Mouse (Mus musculus) frontal cortex, postnatal 10 days (tissue): ENCODE measurements around the gene Plxdc2.
A peak's percentile ranks its signal among the peaks of the same experiment; 100 is the strongest.
"Not testable (repeated sequence)": the region's sequence is repeated elsewhere in the genome, so short reads cannot be mapped to it uniquely, and the experiment has no call there.

ENCODE experiments used
- DNase-seq, 2 experiments: peaks; one replicate each; pipeline ENCODE4 v3.0.0; 2022; ENCODE audit warnings: low spot score in 2 of 2, mixed read lengths in 1 of 2

Plxdc2 gene

DNA sequence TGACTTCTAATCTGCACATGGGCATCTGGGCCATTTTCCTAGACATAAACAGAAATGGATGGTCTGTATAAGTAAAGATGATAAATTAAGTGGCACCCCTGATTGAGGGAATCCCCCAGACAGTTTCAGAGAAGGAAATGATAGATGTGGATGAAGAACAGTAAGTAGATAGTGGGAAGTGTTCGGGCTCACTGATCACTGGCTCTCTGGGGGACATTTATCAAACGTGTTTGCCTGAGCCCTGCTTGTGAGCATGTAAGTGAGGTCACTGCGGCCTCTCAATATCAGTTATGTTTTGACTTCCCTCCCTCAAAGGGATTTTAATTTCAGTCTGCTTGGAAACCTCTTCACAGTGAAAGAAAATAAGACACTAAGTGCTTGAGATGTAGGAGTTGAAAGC, 387.5 kb downstream of the Plxdc2 start:
- no peak for DNase-seq

DNA sequence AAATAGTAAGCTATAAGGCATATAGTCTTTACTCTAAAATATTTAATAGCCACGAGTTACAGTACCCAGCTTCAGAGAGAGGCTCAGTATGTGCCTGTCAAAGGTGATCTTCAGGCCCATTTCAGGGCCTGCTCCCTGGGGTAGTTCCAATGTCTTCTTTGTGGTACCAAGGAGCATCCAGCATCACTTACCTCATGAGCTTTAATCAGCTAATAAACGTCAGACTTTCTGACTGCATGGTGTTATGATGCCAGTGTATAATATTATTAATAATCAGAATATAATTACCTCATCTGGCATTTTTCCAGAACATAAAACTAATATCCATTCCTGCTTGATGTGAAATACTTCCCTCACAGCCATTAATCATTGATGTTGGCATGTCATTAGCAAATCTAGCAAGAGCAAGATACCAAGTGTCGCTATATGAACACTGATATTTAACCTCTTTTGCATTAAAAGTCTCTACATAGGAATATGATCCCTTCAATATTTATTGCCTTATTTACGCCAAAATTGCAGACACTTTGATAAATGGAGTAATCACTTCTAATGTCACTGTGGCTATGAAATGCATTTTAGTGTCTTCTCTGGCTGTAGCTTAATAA, 393.3 kb downstream of the Plxdc2 start:
- no peak for DNase-seq

DNA sequence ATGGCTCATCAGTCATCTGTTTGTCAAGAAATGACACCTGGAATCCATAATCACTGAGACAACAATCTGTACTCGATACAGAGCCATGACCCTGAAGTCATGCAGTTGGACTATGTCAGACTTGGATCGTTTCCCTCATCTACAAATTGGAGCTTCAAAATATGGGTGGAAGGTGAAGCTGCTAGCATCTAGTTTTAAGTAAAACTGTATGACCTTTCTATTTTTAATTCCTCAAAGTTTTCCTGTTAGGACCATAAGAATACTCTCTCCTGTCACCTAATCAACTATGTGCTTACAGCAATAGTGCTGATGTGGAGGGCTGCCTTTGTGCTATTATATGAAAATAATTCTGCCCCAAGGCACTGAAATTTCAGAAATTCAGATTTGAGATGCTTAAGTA, 401.1 kb downstream of the Plxdc2 start:
- no peak for DNase-seq

DNA sequence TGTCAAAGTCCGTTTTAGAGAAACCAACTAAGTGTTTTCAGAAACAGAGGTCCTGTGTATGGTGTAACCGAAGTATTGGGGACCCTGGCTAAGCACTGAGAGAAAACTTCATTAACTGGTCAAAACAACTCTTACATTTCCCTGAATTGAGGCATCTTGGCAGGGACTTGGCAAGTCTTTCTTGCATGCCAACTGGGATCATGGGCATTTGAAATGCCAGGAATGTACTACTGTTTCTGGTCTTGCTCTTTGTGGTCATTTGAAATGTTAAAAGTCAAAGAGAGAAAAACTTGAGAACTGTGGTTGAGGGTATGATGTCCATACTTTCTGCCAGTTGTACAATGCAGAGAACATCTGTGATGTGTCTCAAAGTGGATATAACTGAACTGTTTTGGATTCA, 403.7 kb downstream of the Plxdc2 start:
- no peak for DNase-seq

DNA sequence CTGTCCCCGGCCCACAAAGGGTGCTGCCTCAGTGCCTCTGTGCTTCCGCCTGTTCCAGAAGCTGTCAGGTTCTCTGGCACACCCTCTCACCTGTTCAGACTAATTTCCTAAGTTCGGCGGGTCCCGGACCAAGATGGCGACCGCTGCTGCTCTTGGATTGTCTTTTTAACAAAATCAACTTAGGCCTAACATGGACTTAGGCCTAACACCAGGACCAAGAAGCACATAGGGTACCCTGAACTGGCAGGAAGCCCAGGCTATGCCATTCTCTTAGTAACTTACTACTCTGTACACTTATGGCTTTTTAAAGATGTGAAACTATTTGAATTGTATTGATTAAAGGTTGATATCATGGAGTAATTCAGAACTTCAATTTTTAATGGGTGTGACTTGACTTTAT, 413.0 kb downstream of the Plxdc2 start:
- DNase-seq = not testable (repeated sequence)

DNA sequence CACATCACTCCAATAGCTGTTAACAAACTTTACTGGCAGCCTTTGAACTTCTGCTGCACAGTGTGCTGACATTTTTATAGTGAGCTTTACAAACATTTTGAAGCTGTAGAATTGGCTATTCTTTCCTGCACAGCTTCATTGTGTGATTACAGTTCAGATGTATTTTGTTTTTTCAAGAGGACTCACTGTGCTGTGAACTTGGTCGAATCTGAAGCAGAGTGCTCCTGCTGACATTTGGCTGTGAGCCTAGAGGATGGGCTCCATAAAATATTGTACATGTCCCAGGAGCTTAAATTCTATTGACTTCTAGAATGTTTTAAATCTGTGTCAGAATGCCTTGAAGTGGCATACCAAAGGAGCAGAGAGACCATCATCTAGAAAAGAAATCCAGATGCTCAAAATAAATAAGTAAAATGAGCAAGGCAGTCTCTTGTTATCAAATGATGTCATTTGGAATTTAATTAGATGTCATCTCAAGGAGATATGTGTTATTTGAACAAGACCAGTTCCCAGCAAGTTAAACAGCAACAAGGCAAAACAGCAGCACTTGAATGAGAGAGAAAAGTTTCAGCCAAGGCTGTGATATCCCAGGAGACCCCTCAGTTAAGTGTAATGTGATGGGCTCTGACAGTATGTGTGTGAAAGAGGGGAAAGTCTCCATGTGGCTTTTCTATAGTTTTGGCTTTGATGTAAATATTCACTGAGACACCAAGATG, 417.5 kb downstream of the Plxdc2 start:
- no peak for DNase-seq

DNA sequence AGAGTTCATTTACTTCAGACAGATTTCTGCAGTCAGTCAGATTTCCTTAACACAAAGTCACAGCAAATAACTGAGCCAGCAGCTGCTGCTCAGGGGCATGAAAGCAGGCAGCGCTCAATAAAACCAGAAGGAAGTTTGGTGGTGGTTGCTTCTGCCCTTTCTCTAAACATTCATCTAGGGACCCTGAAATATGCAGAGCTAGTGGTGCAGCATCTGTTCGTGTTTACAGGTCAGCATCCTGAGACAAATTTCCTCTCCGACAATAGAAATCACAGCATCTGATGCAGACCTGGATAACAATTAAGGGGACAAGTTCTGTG, 418.0 kb downstream of the Plxdc2 start:
- no peak for DNase-seq

DNA sequence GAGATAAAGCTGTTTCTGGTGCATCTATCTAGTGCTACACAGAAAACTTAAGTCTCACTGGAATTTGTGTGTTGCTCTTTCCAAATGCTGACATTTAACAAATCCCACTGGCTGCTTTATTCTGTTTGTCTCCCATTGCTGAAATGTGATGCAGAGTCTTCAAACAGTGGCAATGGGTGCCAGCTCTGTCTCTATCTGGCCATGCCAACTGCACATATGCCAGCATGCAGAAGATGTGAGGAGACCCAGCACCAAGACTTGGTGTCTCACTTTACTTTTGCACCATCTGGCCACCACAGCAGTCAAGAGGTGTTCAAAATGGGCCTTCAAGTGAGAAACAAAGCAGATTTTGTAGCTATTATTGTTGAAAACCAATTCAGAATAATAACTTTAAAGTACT, 439.2 kb downstream of the Plxdc2 start:
- peak in 1 of 2 experiments; percentile 6 for DNase-seq
